ENCODE assay signal across 14 mouse cellular contexts in the genomic region with DNA sequence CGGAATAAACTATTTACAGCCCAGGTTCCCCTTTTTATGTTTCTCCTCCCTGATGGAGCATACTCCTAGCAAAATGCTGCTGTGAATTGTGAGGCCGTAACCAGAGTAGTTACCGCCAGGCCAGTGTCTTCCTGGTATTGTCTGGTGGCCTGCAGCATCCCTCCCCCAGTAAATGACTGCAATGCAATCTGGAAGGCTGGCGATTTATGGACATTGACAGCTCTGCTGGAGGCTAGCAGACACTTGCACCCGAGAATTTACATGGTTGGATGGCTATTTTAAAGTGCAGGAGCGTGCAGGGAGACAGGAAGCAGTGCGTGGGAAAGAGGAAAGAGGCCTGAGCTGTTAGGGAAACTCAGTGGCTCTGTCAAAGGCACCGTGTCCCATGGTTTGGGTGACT.
A peak's percentile ranks its signal among the peaks of the same experiment; 100 is the strongest.
DNase-seq lines count a peak whose midpoint lies in the region; ATAC-seq lines count a peak whose summit lies in the region.
"Had no signal": no experiment of that assay in that cellular context is flagged by ENCODE, and none has a peak within 500 bp of the region (broad histone marks: within the 10 kb centered on the region; RNA-seq: fewer than 3 reads in every experiment).

No protein-coding gene starts in this region.

- no peak overlapping the region for H3K4me3 ChIP-seq in kidney, embryonic 15.5 days (replicated peaks)
- no peak overlapping the region for H3K4me3 ChIP-seq in midbrain, embryonic 13.5 days (replicated peaks)
- no peak overlapping the region for H3K4me3 ChIP-seq in midbrain, embryonic 10.5 days
- H3K4me3 ChIP-seq in neural tube, embryonic 12.5 days = no peak overlapping the region
- H3K4me3 ChIP-seq: heart, embryonic 13.5 days; layer of hippocampus, adult 2 months had no signal

- 24% methylated on average over 8 of the region's 8 CpGs for WGBS in kidney, embryonic 15.5 days
- 71% methylated on average over 8 of the region's 8 CpGs for WGBS in midbrain, embryonic 13.5 days
- WGBS in midbrain, embryonic 10.5 days = 81% methylated on average over 8 of the region's 8 CpGs
- 17% methylated on average over 8 of the region's 8 CpGs for WGBS in neural tube, embryonic 12.5 days

- peak; percentile 25; the same call in 1 of the 2 replicates for ATAC-seq in kidney, embryonic 15.5 days (replicated peaks; ENCODE audit: low FRiP score)
- ATAC-seq in midbrain, embryonic 13.5 days = no peak
- ATAC-seq in neural tube, embryonic 12.5 days (ENCODE audit: low FRiP score, low read depth) = peak; percentile 37; the same call in 1 of the 2 replicates

- peak overlapping the region; percentile 49 for H3K27ac ChIP-seq in kidney, embryonic 15.5 days
- H3K27ac ChIP-seq in midbrain, embryonic 13.5 days = peak overlapping the region; percentile 46
- no peak overlapping the region for H3K27ac ChIP-seq in midbrain, embryonic 10.5 days (replicated peaks)
- no peak overlapping the region for H3K27ac ChIP-seq in neural tube, embryonic 12.5 days
- H3K27ac ChIP-seq: heart, embryonic 13.5 days; layer of hippocampus, adult 2 months; stomach, postnatal 0 days had no signal

- peaks cover 6% of the 10 kb centered on the region; the same call in 1 of the 2 replicates for H3K36me3 ChIP-seq in kidney, embryonic 15.5 days
- H3K36me3 ChIP-seq in midbrain, embryonic 13.5 days = peaks cover 30% of the 10 kb centered on the region; the same call in 1 of the 2 replicates
- peaks cover 30% of the 10 kb centered on the region for H3K36me3 ChIP-seq in midbrain, embryonic 10.5 days
- H3K36me3 ChIP-seq in neural tube, embryonic 12.5 days = peaks cover 11% of the 10 kb centered on the region; the same call in 1 of the 2 replicates

- peak; percentile 26 for DNase-seq in embryo, embryonic 10 days (ENCODE audit: low spot score)
- DNase-seq in embryo, embryonic 9.5 days (ENCODE audit: extremely low spot score) = no peak
- no peak for DNase-seq in kidney, postnatal 36 days
- no peak for DNase-seq in midbrain, embryonic 10.5 days (ENCODE audit: low spot score)
- no peak for DNase-seq in thymus, postnatal 36 days
- DNase-seq: cerebellum, adult 11 months; cerebellum, postnatal 36 days; spleen, adult 18-20 months had no signal

- peaks cover 33% of the 10 kb centered on the region for H3K4me1 ChIP-seq in kidney, embryonic 15.5 days
- H3K4me1 ChIP-seq in midbrain, embryonic 13.5 days (replicated peaks) = peaks cover 21% of the 10 kb centered on the region
- H3K4me1 ChIP-seq in midbrain, embryonic 10.5 days = peaks cover 15% of the 10 kb centered on the region
- peaks cover 35% of the 10 kb centered on the region for H3K4me1 ChIP-seq in neural tube, embryonic 12.5 days

- H3K4me2 ChIP-seq in kidney, embryonic 15.5 days = 0 out of 2 replicates have a peak overlapping the region, but pooled peaks have one; percentile 10
- no peak overlapping the region for H3K4me2 ChIP-seq in midbrain, embryonic 13.5 days (replicated peaks)
- H3K4me2 ChIP-seq in neural tube, embryonic 12.5 days (replicated peaks) = 0 out of 2 replicates have a peak overlapping the region, but pooled peaks have one; percentile 5
- H3K4me2 ChIP-seq: heart, embryonic 13.5 days had no signal

- no peaks in the 10 kb centered on the region for H3K9me3 ChIP-seq in kidney, embryonic 15.5 days (replicated peaks)
- no peaks in the 10 kb centered on the region for H3K9me3 ChIP-seq in midbrain, embryonic 13.5 days
- H3K9me3 ChIP-seq in midbrain, embryonic 10.5 days (replicated peaks) = no peaks in the 10 kb centered on the region
- no peaks in the 10 kb centered on the region for H3K9me3 ChIP-seq in neural tube, embryonic 12.5 days
- H3K9me3 ChIP-seq: heart, embryonic 13.5 days had no signal

- no peaks in the 10 kb centered on the region for H3K27me3 ChIP-seq in kidney, embryonic 15.5 days
- H3K27me3 ChIP-seq in midbrain, embryonic 13.5 days = no peaks in the 10 kb centered on the region
- no peaks in the 10 kb centered on the region for H3K27me3 ChIP-seq in midbrain, embryonic 10.5 days (ENCODE audit: low read depth, poor library complexity, severe bottlenecking)
- H3K27me3 ChIP-seq in neural tube, embryonic 12.5 days (replicated peaks) = no peaks in the 10 kb centered on the region
- H3K27me3 ChIP-seq: heart, embryonic 13.5 days had no signal

- H3K9ac ChIP-seq in kidney, embryonic 15.5 days = 0 out of 2 replicates have a peak overlapping the region, but pooled peaks have one; percentile 17
- H3K9ac ChIP-seq in midbrain, embryonic 13.5 days (replicated peaks) = no peak overlapping the region
- H3K9ac ChIP-seq in neural tube, embryonic 12.5 days = no peak overlapping the region
- H3K9ac ChIP-seq: heart, embryonic 13.5 days had no signal

Comparison
In these comparisons a context has a peak if more than half of its experiments do, and no peak if none do; other contexts are left out.
1. H3K27ac ChIP-seq: peak in kidney, embryonic 15.5 days (single experiment) and midbrain, embryonic 13.5 days (single experiment); none in midbrain, embryonic 10.5 days (single experiment) and neural tube, embryonic 12.5 days (single experiment).